Mouse (Mus musculus): ENCODE results near the gene Has1.

GRCm38 (mm10) chr17:17843534-17844261 is 11.3 kb downstream of the Has1 start:
- no peak for TF ChIP-seq CTCF (IDR thresholded peaks at IDR 0.05; ENCODE audit: low read depth, low read length)
- TF ChIP-seq POLR2A (IDR thresholded peaks at IDR 0.05; ENCODE audit: extremely low read depth, insufficient read depth, low read length), result no peak

Data from liver, adult 2 months (tissue).